Mouse (Mus musculus): Measurements from ENCODE around the gene B020031M17Rik.
"Not testable (repeated sequence)": the region's sequence is repeated elsewhere in the genome, so short reads cannot be mapped to it uniquely, and the experiment has no call there.

GRCm38 (mm10) chr13:119916966-119917722 lies 33.5 kb downstream of the B020031M17Rik start:
- TF ChIP-seq USF1 (IDR thresholded peaks at IDR 0.05; ENCODE audit: low read depth); CTCF (IDR thresholded peaks at IDR 0.05; ENCODE audit: control insufficient read depth, insufficient read depth, insufficient read length); MYOG (IDR thresholded peaks at IDR 0.05; ENCODE audit: control insufficient read depth, extremely low read depth, insufficient read length); MAX (IDR thresholded peaks at IDR 0.05); CEBPB (IDR thresholded peaks at IDR 0.05; ENCODE audit: low read depth); FOSL1 (IDR thresholded peaks at IDR 0.05; ENCODE audit: insufficient read depth, low read length, poor library complexity, severe bottlenecking); MYOD1 (IDR thresholded peaks at IDR 0.05; ENCODE audit: control insufficient read depth, insufficient read length, low read depth): not testable (repeated sequence)
